Mouse (Mus musculus) erythroblast, embryonic 14.5 days (primary cell): ENCODE measurements around the gene Tubgcp2. TPM values are rescaled to one million over a fixed set of nuclear protein-coding genes. Genes with fewer than 3 reads are reported as not detected.

Experiments used
- H3K27me3 ChIP-seq: 2 replicates; pipeline ENCODE4 v1.6.1; 2012; ENCODE audit warnings: inconsistent platforms; ENCODE audit not compliant: control insufficient read depth
- H3K36me3 ChIP-seq: 2 replicates; pipeline ENCODE4 v1.6.1; 2012; ENCODE audit warnings: mild to moderate bottlenecking, inconsistent platforms; ENCODE audit not compliant: control insufficient read depth
- H3K4me1 ChIP-seq: 2 replicates; pipeline ENCODE4 v1.6.1; 2012; ENCODE audit warnings: inconsistent platforms; ENCODE audit not compliant: control insufficient read depth
- H3K4me3 ChIP-seq: replicated peaks from 2 replicates; pipeline ENCODE3; 2012; ENCODE audit warnings: moderate library complexity, mild to moderate bottlenecking, inconsistent platforms
- H3K9me3 ChIP-seq: 2 replicates; pipeline ENCODE4 v1.6.1; 2012; ENCODE audit warnings: low read length, inconsistent platforms, mixed read lengths; ENCODE audit not compliant: control insufficient read depth
- GATA1 ChIP-seq: IDR thresholded peaks from 2 replicates; pipeline ENCODE4 v1.6.1; 2012; ENCODE audit warnings: low read length, inconsistent platforms, mixed read lengths
- TAL1 ChIP-seq: IDR thresholded peaks from 3 replicates; pipeline ENCODE4 v1.6.1; 2012; ENCODE audit warnings: low read length, inconsistent platforms, mixed read lengths
- polyA plus RNA-seq: library from polyadenylated mRNA; stranded (reverse); fragments of >175 nt; gene quantifications from 2 replicates; pipeline ENCODE4 v1.2.3, GENCODE M21; 2012

Tubgcp2 gene
- polyA plus RNA-seq, 1 experiment = 1.0 TPM

- Histone ChIP-seq H3K4me1 (peaks cover 1% of the 10 kb centered on the region; the same call in 1 of the 2 replicates), H3K4me3 (no peak overlapping the region), H3K36me3 (no peaks in the 10 kb centered on the region), H3K27me3 (no peaks in the 10 kb centered on the region; the same call in 1 of the 2 replicates), H3K9me3 (no peaks in the 10 kb centered on the region)
- TF ChIP-seq TAL1 (no peak), GATA1 (no peak)
These were observed 63.5 kb downstream of the Tubgcp2 start for GRCm38 (mm10) chr7:139972923-139973331.

DNA sequence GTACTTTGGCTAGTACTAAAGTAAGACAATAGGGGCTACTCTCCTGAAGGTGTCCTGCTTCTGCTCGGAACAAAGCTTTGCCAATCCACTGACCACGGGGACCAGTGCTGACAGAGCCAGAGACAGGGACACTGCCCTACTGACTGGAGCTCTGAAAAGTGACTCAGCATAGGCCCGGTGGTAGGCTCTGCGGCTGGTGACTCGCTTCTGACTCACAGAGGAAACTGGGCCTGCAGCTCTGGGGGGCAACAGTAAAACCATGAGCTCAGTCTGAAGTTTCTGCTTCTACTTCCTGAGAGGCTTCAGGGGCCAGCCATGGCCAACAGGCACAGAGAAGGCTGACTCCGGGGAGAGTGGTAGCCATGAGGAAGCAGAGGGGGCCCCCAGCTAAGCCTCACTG, 65.0 kb downstream of the Tubgcp2 start:
- H3K4me1 ChIP-seq = no peaks in the 10 kb centered on the region
- no peaks in the 10 kb centered on the region for H3K9me3 ChIP-seq
- no peak overlapping the region for H3K4me3 ChIP-seq
- TF ChIP-seq GATA1 (no peak), TAL1 (no peak)
- H3K36me3 ChIP-seq = no peaks in the 10 kb centered on the region
- H3K27me3 ChIP-seq = no peaks in the 10 kb centered on the region

DNA sequence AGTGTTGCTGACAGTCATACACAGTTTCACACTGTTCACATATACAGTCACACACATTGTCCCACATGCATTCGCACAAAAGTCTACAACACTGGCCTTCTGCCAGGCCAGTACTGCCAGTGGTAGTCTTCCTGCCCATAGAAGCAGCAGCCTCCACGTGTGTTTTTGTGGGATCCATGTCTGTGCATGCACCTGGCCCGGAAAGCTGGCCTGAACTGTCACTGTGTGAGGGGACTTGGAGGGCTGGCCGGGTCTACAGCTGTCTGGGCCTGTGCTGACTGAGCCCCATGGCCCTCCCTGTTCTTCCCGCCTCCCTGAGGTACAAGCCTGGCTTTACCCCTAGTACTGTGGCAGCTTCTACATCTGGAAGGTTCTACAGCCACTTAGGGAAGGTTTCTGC, 65.5 kb downstream of the Tubgcp2 start:
- Histone ChIP-seq H3K4me3 (no peak overlapping the region), H3K4me1 (no peaks in the 10 kb centered on the region)
- TF ChIP-seq TAL1 = no peak
- no peak for TF ChIP-seq GATA1

GRCm38 (mm10) chr7:139970216-139970919, 66.1 kb downstream of the Tubgcp2 start:
- H3K4me1 ChIP-seq = no peaks in the 10 kb centered on the region

More for the DNA sequence above, 65.5 kb downstream of the Tubgcp2 start:
- H3K36me3 ChIP-seq = no peaks in the 10 kb centered on the region
- H3K9me3 ChIP-seq = no peaks in the 10 kb centered on the region
- no peaks in the 10 kb centered on the region for H3K27me3 ChIP-seq

DNA sequence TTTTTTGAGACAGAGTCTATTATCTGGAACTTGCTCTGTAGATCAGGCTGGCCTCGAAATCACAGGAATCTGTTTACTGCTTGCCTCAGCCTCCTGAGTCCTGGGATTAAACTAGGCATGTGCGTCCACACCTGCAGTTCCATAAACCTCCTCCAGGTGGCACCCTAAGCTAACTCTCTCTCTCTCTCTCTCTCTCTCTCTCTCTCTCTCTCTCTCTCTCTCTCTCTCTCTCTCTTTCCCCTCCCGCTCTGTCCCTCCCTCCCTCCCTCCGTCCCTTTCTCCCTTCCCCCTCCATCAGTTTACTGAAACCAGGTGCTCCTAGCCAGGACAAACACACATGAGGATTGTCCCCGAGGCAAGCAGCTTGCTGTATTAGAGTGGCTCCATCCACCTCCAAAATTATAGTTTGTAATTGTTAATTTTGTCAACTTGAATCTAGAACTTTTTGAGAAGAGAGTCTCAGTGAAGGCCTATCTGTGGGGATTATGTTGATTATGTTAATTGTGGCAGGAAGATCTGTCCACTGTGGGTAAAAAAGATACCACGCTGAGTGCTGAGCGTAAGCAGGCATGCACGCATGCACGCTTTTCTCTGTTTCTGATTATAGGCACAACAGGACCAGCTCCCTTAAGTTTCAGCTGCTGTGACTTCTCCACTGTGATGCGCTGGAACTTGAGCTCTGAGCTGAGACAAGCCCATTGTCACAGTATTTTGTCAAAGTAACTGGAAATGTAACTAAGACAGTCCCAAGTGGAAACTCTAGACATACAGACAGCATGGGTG, 66.9 kb downstream of the Tubgcp2 start:
- TF ChIP-seq GATA1 = no peak
- Histone ChIP-seq H3K4me1 (no peaks in the 10 kb centered on the region), H3K4me3 (no peak overlapping the region), H3K27me3 (no peaks in the 10 kb centered on the region), H3K36me3 (no peaks in the 10 kb centered on the region), H3K9me3 (no peaks in the 10 kb centered on the region)

More at GRCm38 (mm10) chr7:139970216-139970919, 66.1 kb downstream of the Tubgcp2 start:
- Histone ChIP-seq H3K27me3 (no peaks in the 10 kb centered on the region), H3K4me3 (no peak overlapping the region), H3K36me3 (no peaks in the 10 kb centered on the region), H3K9me3 (no peaks in the 10 kb centered on the region)
- TF ChIP-seq GATA1 (no peak), TAL1 (no peak)

- no peaks in the 10 kb centered on the region for H3K9me3 ChIP-seq
- no peak for TF ChIP-seq TAL1
- no peak for TF ChIP-seq GATA1
- H3K4me1 ChIP-seq = no peaks in the 10 kb centered on the region
- no peaks in the 10 kb centered on the region for H3K27me3 ChIP-seq
- no peak overlapping the region for H3K4me3 ChIP-seq
- no peaks in the 10 kb centered on the region for H3K36me3 ChIP-seq
These were observed 68.0 kb downstream of the Tubgcp2 start for GRCm38 (mm10) chr7:139968428-139968827.

GRCm38 (mm10) chr7:139967175-139967574, 69.3 kb downstream of the Tubgcp2 start:
- TF ChIP-seq GATA1 (no peak), TAL1 (no peak)
- Histone ChIP-seq H3K36me3 (no peaks in the 10 kb centered on the region), H3K27me3 (no peaks in the 10 kb centered on the region), H3K9me3 (no peaks in the 10 kb centered on the region), H3K4me1 (no peaks in the 10 kb centered on the region), H3K4me3 (no peak overlapping the region)

GRCm38 (mm10) chr7:139963814-139964213, 72.7 kb downstream of the Tubgcp2 start:
- Histone ChIP-seq H3K4me1 (no peaks in the 10 kb centered on the region), H3K4me3 (no peak overlapping the region), H3K36me3 (no peaks in the 10 kb centered on the region), H3K9me3 (no peaks in the 10 kb centered on the region), H3K27me3 (peaks cover 1% of the 10 kb centered on the region; the same call in 1 of the 2 replicates)
- TF ChIP-seq TAL1 (no peak), GATA1 (no peak)

DNA sequence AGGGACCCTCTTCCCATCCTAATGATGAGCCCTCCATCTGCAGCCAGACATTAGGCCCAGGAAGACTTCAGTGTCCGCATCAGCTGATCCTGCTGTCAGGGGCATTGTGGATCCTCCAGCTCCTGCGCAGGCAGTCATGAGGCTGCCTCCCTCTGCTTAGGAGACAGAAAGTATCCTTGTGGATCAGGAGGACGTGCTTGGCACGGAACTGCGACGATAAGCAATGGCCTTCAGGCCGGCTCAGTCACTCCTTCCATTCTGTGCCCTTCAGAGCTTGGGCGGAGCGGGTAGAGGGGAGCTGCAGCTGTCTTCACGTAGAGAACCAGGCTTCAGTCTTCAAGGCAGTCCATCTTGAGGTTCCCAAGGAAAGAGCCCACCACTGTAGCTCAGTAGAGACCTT, 75.3 kb downstream of the Tubgcp2 start:
- no peaks in the 10 kb centered on the region for H3K9me3 ChIP-seq
- no peaks in the 10 kb centered on the region for H3K36me3 ChIP-seq
- TF ChIP-seq TAL1 = no peak
- no peak for TF ChIP-seq GATA1
- H3K27me3 ChIP-seq = peaks cover 23% of the 10 kb centered on the region
- H3K4me3 ChIP-seq = no peak overlapping the region
- H3K4me1 ChIP-seq = peaks cover 6% of the 10 kb centered on the region; the same call in 1 of the 2 replicates
